Mouse (Mus musculus): ENCODE data around the gene Lyrm4.

Lyrm4 gene

GRCm38 (mm10) chr13:36096684-36097383 is 20.5 kb downstream of the Lyrm4 start:
- no peak for DNase-seq (ENCODE audit: low spot score in 2 of 2)

GRCm38 (mm10) chr13:36088168-36088567 is 29.2 kb downstream of the Lyrm4 start:
- DNase-seq (ENCODE audit: low spot score in 2 of 2): no peak

GRCm38 (mm10) chr13:36087427-36087826 is 29.9 kb downstream of the Lyrm4 start:
- DNase-seq (ENCODE audit: low spot score in 2 of 2): no peak

- DNase-seq (ENCODE audit: low spot score in 2 of 2): peak in 1 of 2 experiments; percentile 35
Measured at GRCm38 (mm10) chr13:36086608-36087391, 30.5 kb downstream of the Lyrm4 start.

GRCm38 (mm10) chr13:36085971-36086370 is 31.4 kb downstream of the Lyrm4 start:
- DNase-seq (ENCODE audit: low spot score in 2 of 2): no peak

GRCm38 (mm10) chr13:36084701-36085100 is 32.6 kb downstream of the Lyrm4 start:
- DNase-seq (ENCODE audit: low spot score in 2 of 2): no peak

GRCm38 (mm10) chr13:36081591-36081990 is 35.7 kb downstream of the Lyrm4 start:
- DNase-seq (ENCODE audit: low spot score in 2 of 2): no peak

- DNase-seq (ENCODE audit: low spot score in 2 of 2): no peak
Measured at GRCm38 (mm10) chr13:36074484-36074883, 42.8 kb downstream of the Lyrm4 start.

- no peak for DNase-seq (ENCODE audit: low spot score in 2 of 2)
Measured at GRCm38 (mm10) chr13:36066676-36067075, 50.6 kb downstream of the Lyrm4 start.

GRCm38 (mm10) chr13:36057489-36057888 is 59.8 kb downstream of the Lyrm4 start:
- DNase-seq (ENCODE audit: low spot score in 2 of 2): no peak

- DNase-seq (ENCODE audit: low spot score in 2 of 2): peak; percentile 41 to 62
Measured at GRCm38 (mm10) chr13:36056925-36057324, 60.4 kb downstream of the Lyrm4 start.

GRCm38 (mm10) chr13:36056509-36056908 is 60.8 kb downstream of the Lyrm4 start:
- DNase-seq (ENCODE audit: low spot score in 2 of 2): no peak

- DNase-seq (ENCODE audit: low spot score in 2 of 2): no peak
Measured at GRCm38 (mm10) chr13:36035528-36035927, 81.8 kb downstream of the Lyrm4 start.

GRCm38 (mm10) chr13:36031959-36032358 is 85.4 kb downstream of the Lyrm4 start:
- no peak for DNase-seq (ENCODE audit: low spot score in 2 of 2)

GRCm38 (mm10) chr13:36019309-36020274 is 97.7 kb downstream of the Lyrm4 start:
- DNase-seq (ENCODE audit: low spot score in 2 of 2): peak; percentile 67 to 88

- no peak for DNase-seq (ENCODE audit: low spot score in 2 of 2)
Measured at GRCm38 (mm10) chr13:36018017-36018416, 99.3 kb downstream of the Lyrm4 start.

- no peak for DNase-seq (ENCODE audit: low spot score in 2 of 2)
Measured at GRCm38 (mm10) chr13:36015636-36016035, 101.7 kb downstream of the Lyrm4 start.

- DNase-seq (ENCODE audit: low spot score in 2 of 2): no peak
Measured at GRCm38 (mm10) chr13:36009981-36010380, 107.3 kb downstream of the Lyrm4 start.

GRCm38 (mm10) chr13:36000798-36001197 is 116.5 kb downstream of the Lyrm4 start:
- DNase-seq (ENCODE audit: low spot score in 2 of 2): no peak

GRCm38 (mm10) chr13:35997606-35998005 is 119.7 kb downstream of the Lyrm4 start:
- no peak for DNase-seq (ENCODE audit: low spot score in 2 of 2)

GRCm38 (mm10) chr13:35995696-35996426 is 121.5 kb downstream of the Lyrm4 start:
- DNase-seq (ENCODE audit: low spot score in 2 of 2): no peak
